Mouse (Mus musculus): ENCODE results near the gene Rfc2. TPM values are rescaled to one million over a fixed set of nuclear protein-coding genes. Genes with fewer than 3 reads are reported as not detected.
"Not testable (repeated sequence)": the region's sequence is repeated elsewhere in the genome, so short reads cannot be mapped to it uniquely, and the experiment has no call there.

Rfc2 gene
- total RNA-seq, 2 experiments from 2014 or later, result 34.8 to 37.4 TPM

- DNase-seq (ENCODE audit: low spot score in 2 of 2), result no peak
Measured at GRCm38 (mm10) chr5:134644643-134645118, 63.5 kb downstream of the Rfc2 start.

- DNase-seq (ENCODE audit: low spot score in 2 of 2), result no peak
Measured at GRCm38 (mm10) chr5:134646461-134646860, 65.3 kb downstream of the Rfc2 start.

GRCm38 (mm10) chr5:134647394-134647793 lies 66.2 kb downstream of the Rfc2 start:
- no peak for DNase-seq (ENCODE audit: low spot score in 2 of 2)

- DNase-seq (ENCODE audit: low spot score in 2 of 2), result not testable (repeated sequence)
Measured at GRCm38 (mm10) chr5:134648976-134649375, 67.8 kb downstream of the Rfc2 start.

- DNase-seq (ENCODE audit: low spot score in 2 of 2), result peak; percentile 65
Measured at GRCm38 (mm10) chr5:134650926-134651325, 69.8 kb downstream of the Rfc2 start.

Small RNA genes within 50 kb of the gene (microRNA-seq; reads per million reads assigned to microRNA genes)
- gene Mir7228 (ENCODE audit: borderline number of aligned reads in 2 of 2), result 0 reads per million in 2 experiments

Other genes with a start within 250 kb of the Rfc2 start
- gene Gtf2ird1, start 124.7 kb upstream of the Rfc2 start, total RNA-seq (2021), result 10 to 100 TPM; 44.9 to 71.0 TPM
- gene Clip2, start 28.9 kb upstream of the Rfc2 start, total RNA-seq (2021), result 10 to 100 TPM; 16.7 to 17.7 TPM
- gene Syna, start 21.2 kb upstream of the Rfc2 start, total RNA-seq (2021), result not detected
- gene Lat2, start 33.7 kb downstream of the Rfc2 start, total RNA-seq (2021), result 1 to 10 TPM; 5.1 to 5.5 TPM
- gene Eif4h, start 58.1 kb downstream of the Rfc2 start, total RNA-seq (2021), result 100 to 1,000 TPM; 266 to 273 TPM
- 10 to 100 TPM; 20.2 to 21.9 TPM for gene Limk1, start 107.2 kb downstream of the Rfc2 start, total RNA-seq (2021)
- 10 to 100 TPM in 1 of 2 experiments, 1 to 10 TPM in 1; 9.0 to 18.1 TPM for gene Eln, start 166.0 kb downstream of the Rfc2 start, total RNA-seq (2021)